Mouse (Mus musculus): ENCODE results near the gene Traf2.

DNA sequence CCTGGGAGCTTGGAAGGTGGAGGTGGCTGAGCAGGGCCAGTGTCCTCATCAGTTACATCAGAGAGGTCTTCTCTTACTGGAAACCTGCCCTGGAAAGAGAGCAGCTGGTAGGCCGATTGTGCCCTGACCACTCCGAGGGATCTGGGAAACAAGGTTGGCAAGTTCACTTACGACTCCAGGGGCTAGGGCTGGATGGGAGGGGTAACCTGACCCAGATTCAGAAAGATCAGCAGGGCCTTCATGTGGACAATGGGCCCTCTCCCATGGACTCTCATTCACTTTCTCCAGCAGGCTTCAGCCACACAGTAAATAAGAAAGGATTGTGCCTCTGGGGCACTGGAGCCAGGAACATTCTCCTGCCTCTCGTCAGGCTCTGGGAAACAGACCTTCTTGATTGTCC is 38.1 kb upstream of the Traf2 start:
- TF ChIP-seq CTCF (IDR thresholded peaks at IDR 0.05; ENCODE audit: low read depth) (no peak), EP300 (IDR thresholded peaks at IDR 0.05; ENCODE audit: low read depth) (no peak)

All from liver, postnatal 0 days (tissue).